Mouse (Mus musculus) heart, embryonic 12.5 days (tissue): Measurements from ENCODE around the gene Abcb6. TPM values are rescaled to one million over a fixed set of nuclear protein-coding genes. Genes with fewer than 3 reads are reported as not detected.

ENCODE experiments used
- ATAC-seq: fragments of 200-750 bp; cut with Nextera tagmentation; 2 replicates; pipeline ENCODE4 v1.8.0; 2017; ENCODE audit warnings: moderate TSS enrichment, moderate library complexity; ENCODE audit not compliant: insufficient number of reproducible peaks, low FRiP score
- H3K27ac ChIP-seq: fragments of 300-500 bp; sonication (generic); 2 replicates; pipeline ENCODE4 v1.5.1; 2016; ENCODE audit warnings: mild to moderate bottlenecking, moderate library complexity; ENCODE audit not compliant: poor library complexity, severe bottlenecking
- H3K27me3 ChIP-seq: fragments of 300-500 bp; sonication (generic); replicated peaks from 2 replicates; pipeline ENCODE4 v1.6.1; 2016; ENCODE audit warnings: mild to moderate bottlenecking, moderate library complexity
- H3K36me3 ChIP-seq: fragments of 300-500 bp; sonication (generic); 2 replicates; pipeline ENCODE4 v1.6.1; 2016; ENCODE audit warnings: mild to moderate bottlenecking, moderate library complexity
- H3K4me1 ChIP-seq: fragments of 300-500 bp; sonication (generic); replicated peaks from 2 replicates; pipeline ENCODE4 v1.6.1; 2016; ENCODE audit warnings: mild to moderate bottlenecking
- H3K4me2 ChIP-seq: fragments of 300-500 bp; sonication (generic); 2 replicates; pipeline ENCODE4 v1.6.1; 2016; ENCODE audit warnings: mild to moderate bottlenecking, moderate library complexity
- H3K4me3 ChIP-seq: fragments of 300-500 bp; sonication (generic); 2 replicates; pipeline ENCODE4 v1.5.1; 2016; ENCODE audit warnings: mild to moderate bottlenecking
- H3K9ac ChIP-seq: fragments of 300-500 bp; sonication (generic); 2 replicates; pipeline ENCODE4 v1.6.1; 2016; ENCODE audit warnings: mild to moderate bottlenecking, moderate library complexity
- H3K9me3 ChIP-seq: fragments of 300-500 bp; sonication (generic); replicated peaks from 2 replicates; pipeline ENCODE4 v1.6.1; 2016; ENCODE audit warnings: mild to moderate bottlenecking, moderate library complexity
- WGBS: fragments of 180-500 bp; shearing (Covaris S2); methylation state at CpG from one replicate; pipeline ENCODE4 v1.1.7; 2016; 5-methylcytosine and 5-hydroxymethylcytosine counted together
- polyA plus RNA-seq: library from polyadenylated mRNA; unstranded; fragments of >200 nt; fragmentation: Nextera tagmentation; extraction: Ambion mirVana; gene quantifications from 2 replicates; pipeline ENCODE4 v1.2.1, GENCODE M21; 2016

Gene Abcb6
- 16.6 TPM in 2 replicates for polyA plus RNA-seq

GRCm38 (mm10) chr1:75180105-75180590 lies at the start of gene Abcb6:
TSS of gene Abcb6 (minus strand) at chr1:75180392.
- H3K27ac ChIP-seq: peak within 1 kb of the TSS; percentile 64

GRCm38 (mm10) chr1:75229158-75229557 lies 49.0 kb upstream of the Abcb6 start:
- no peak for ATAC-seq
- H3K9ac ChIP-seq: no peak overlapping the region
- peaks cover 11% of the 10 kb centered on the region for H3K4me1 ChIP-seq
- H3K27me3 ChIP-seq: no peaks in the 10 kb centered on the region; the same call in 1 of the 2 replicates
- H3K36me3 ChIP-seq: no peaks in the 10 kb centered on the region
- H3K4me2 ChIP-seq: no peak overlapping the region
- no peaks in the 10 kb centered on the region for H3K9me3 ChIP-seq
- no peak overlapping the region for H3K27ac ChIP-seq
- 50% methylated on average over 4 of the region's 4 CpGs for WGBS
- H3K4me3 ChIP-seq: no peak overlapping the region

More at GRCm38 (mm10) chr1:75180105-75180590, at the start of gene Abcb6:
- peaks cover 13% of the 10 kb centered on the region for H3K4me1 ChIP-seq
- H3K4me3 ChIP-seq: peak within 1 kb of the TSS; percentile 71
- peak within 1 kb of the TSS; percentile 99 for H3K4me2 ChIP-seq
- H3K9ac ChIP-seq: peak within 1 kb of the TSS; percentile 83
- peak; percentile 90 for ATAC-seq
- WGBS: 0% methylated on average over 31 of the region's 31 CpGs
- H3K36me3 ChIP-seq: peaks cover 65% of the 10 kb centered on the region
- no peaks in the 10 kb centered on the region for H3K9me3 ChIP-seq
- H3K27me3 ChIP-seq: no peaks in the 10 kb centered on the region

GRCm38 (mm10) chr1:75227653-75228052 lies 47.5 kb upstream of the Abcb6 start:
- Histone ChIP-seq H3K9ac (no peak overlapping the region), H3K4me1 (peaks cover 11% of the 10 kb centered on the region), H3K4me3 (no peak overlapping the region), H3K9me3 (no peaks in the 10 kb centered on the region), H3K27me3 (peaks cover 3% of the 10 kb centered on the region; the same call in 1 of the 2 replicates), H3K4me2 (no peak overlapping the region), H3K36me3 (no peaks in the 10 kb centered on the region), H3K27ac (no peak overlapping the region)
- 50% methylated on average over 1 of the region's 1 CpGs for WGBS
- no peak for ATAC-seq

- Histone ChIP-seq H3K9me3 (no peaks in the 10 kb centered on the region), H3K4me3 (no peak overlapping the region), H3K27ac (no peak overlapping the region), H3K4me2 (no peak overlapping the region), H3K4me1 (peaks cover 11% of the 10 kb centered on the region), H3K9ac (no peak overlapping the region), H3K27me3 (peaks cover 17% of the 10 kb centered on the region), H3K36me3 (no peaks in the 10 kb centered on the region)
- 67% methylated on average over 2 of the region's 2 CpGs for WGBS
- ATAC-seq: no peak
Observed at GRCm38 (mm10) chr1:75226138-75226537, 45.9 kb upstream of the Abcb6 start.

GRCm38 (mm10) chr1:75225473-75225872 lies 45.3 kb upstream of the Abcb6 start:
- Histone ChIP-seq H3K4me1 (peaks cover 11% of the 10 kb centered on the region), H3K9me3 (no peaks in the 10 kb centered on the region), H3K36me3 (no peaks in the 10 kb centered on the region), H3K4me2 (no peak overlapping the region), H3K9ac (no peak overlapping the region), H3K27me3 (peaks cover 24% of the 10 kb centered on the region), H3K4me3 (no peak overlapping the region), H3K27ac (no peak overlapping the region)
- WGBS: 39% methylated on average over 3 of the region's 3 CpGs
- no peak for ATAC-seq

- ATAC-seq: no peak
- H3K4me2 ChIP-seq: no peak overlapping the region
- H3K27me3 ChIP-seq: peaks cover 39% of the 10 kb centered on the region
- no peaks in the 10 kb centered on the region for H3K9me3 ChIP-seq
- H3K36me3 ChIP-seq: no peaks in the 10 kb centered on the region
- no peak overlapping the region for H3K27ac ChIP-seq
- 54% methylated on average over 6 of the region's 6 CpGs for WGBS
- no peak overlapping the region for H3K4me3 ChIP-seq
- no peak overlapping the region for H3K9ac ChIP-seq
- H3K4me1 ChIP-seq: peaks cover 20% of the 10 kb centered on the region
Observed at GRCm38 (mm10) chr1:75223532-75223931, 43.3 kb upstream of the Abcb6 start.

GRCm38 (mm10) chr1:75222926-75223325 lies 42.7 kb upstream of the Abcb6 start:
- Histone ChIP-seq H3K4me1 (peaks cover 26% of the 10 kb centered on the region), H3K27me3 (peaks cover 45% of the 10 kb centered on the region), H3K9me3 (no peaks in the 10 kb centered on the region), H3K36me3 (no peaks in the 10 kb centered on the region), H3K4me2 (no peak overlapping the region), H3K27ac (no peak overlapping the region), H3K4me3 (no peak overlapping the region), H3K9ac (no peak overlapping the region)
- WGBS: 71% methylated on average over 6 of the region's 6 CpGs
- no peak for ATAC-seq

- Histone ChIP-seq H3K36me3 (no peaks in the 10 kb centered on the region), H3K27ac (no peak overlapping the region), H3K27me3 (peaks cover 59% of the 10 kb centered on the region), H3K4me3 (no peak overlapping the region), H3K9me3 (no peaks in the 10 kb centered on the region), H3K4me2 (no peak overlapping the region), H3K4me1 (peaks cover 23% of the 10 kb centered on the region), H3K9ac (no peak overlapping the region)
- no peak for ATAC-seq
- 69% methylated on average over 3 of the region's 3 CpGs for WGBS
Observed at GRCm38 (mm10) chr1:75221538-75221937, 41.3 kb upstream of the Abcb6 start.

GRCm38 (mm10) chr1:75219531-75219930 lies 39.3 kb upstream of the Abcb6 start, which contains the start of gene Tuba4a:
TSS of gene Tuba4a (minus strand) at chr1:75219865.
- H3K27me3 ChIP-seq: peaks cover 67% of the 10 kb centered on the region
- 1% methylated on average over 34 of the region's 34 CpGs for WGBS
- peak within 1 kb of the TSS; percentile 49; the same call in 1 of the 2 replicates for H3K27ac ChIP-seq
- peak within 1 kb of the TSS; percentile 66 for H3K4me3 ChIP-seq
- H3K9me3 ChIP-seq: no peaks in the 10 kb centered on the region
- H3K36me3 ChIP-seq: peaks cover 17% of the 10 kb centered on the region
- peak; percentile 18 for ATAC-seq
- peak within 1 kb of the TSS; percentile 70 for H3K9ac ChIP-seq
- peak within 1 kb of the TSS; percentile 99 for H3K4me2 ChIP-seq
- H3K4me1 ChIP-seq: peaks cover 20% of the 10 kb centered on the region

GRCm38 (mm10) chr1:75219078-75219477 lies 38.9 kb upstream of the Abcb6 start:
- under 1% methylated on average over 24 of the region's 24 CpGs for WGBS
- Histone ChIP-seq H3K27ac (no peak overlapping the region), H3K4me1 (peaks cover 20% of the 10 kb centered on the region), H3K4me2 (peak overlapping the region; percentile 99), H3K27me3 (peaks cover 67% of the 10 kb centered on the region), H3K36me3 (peaks cover 22% of the 10 kb centered on the region), H3K9ac (peak overlapping the region; percentile 70), H3K4me3 (peak overlapping the region; percentile 66), H3K9me3 (no peaks in the 10 kb centered on the region)
- peak; percentile 93 for ATAC-seq

- Histone ChIP-seq H3K4me2 (peak overlapping the region; percentile 99), H3K27ac (peak overlapping the region; percentile 49; the same call in 1 of the 2 replicates), H3K9me3 (no peaks in the 10 kb centered on the region), H3K4me1 (peaks cover 20% of the 10 kb centered on the region), H3K4me3 (peak overlapping the region; percentile 66), H3K36me3 (peaks cover 28% of the 10 kb centered on the region), H3K27me3 (peaks cover 67% of the 10 kb centered on the region), H3K9ac (peak overlapping the region; percentile 70)
- under 1% methylated on average over 38 of the region's 38 CpGs for WGBS
- ATAC-seq: peak; percentile 83
Observed at GRCm38 (mm10) chr1:75218227-75219001, 38.2 kb upstream of the Abcb6 start.
